Mouse (Mus musculus) brain, embryonic 14.5 days (tissue): ENCODE measurements around the gene Golim4. TPM values are rescaled to one million over a fixed set of nuclear protein-coding genes. Genes with fewer than 3 reads are reported as not detected.

Experiments
- DNase-seq: peaks from one replicate; pipeline ENCODE4 v3.0.0-alpha.2; 2011; ENCODE audit warnings: low read depth
- CTCF ChIP-seq: fragments of 200-500 bp; IDR thresholded peaks from 2 replicates; pipeline ENCODE4 v1.5.1; 2012; ENCODE audit warnings: inconsistent platforms, mild to moderate bottlenecking, moderate library complexity, borderline replicate concordance; ENCODE audit not compliant: insufficient read depth, insufficient read length; ENCODE audit errors: extremely low read depth
- POLR2A ChIP-seq: fragments of 200-500 bp; IDR thresholded peaks from 2 replicates; pipeline ENCODE4 v1.6.1; 2012; ENCODE audit warnings: mild to moderate bottlenecking, inconsistent platforms, borderline replicate concordance; ENCODE audit not compliant: poor library complexity, insufficient read depth, insufficient read length, severe bottlenecking; ENCODE audit errors: extremely low read depth
- polyA plus RNA-seq: library from polyadenylated mRNA; depleted of rRNA; stranded (reverse); fragments of >200 nt; gene quantifications from 2 replicates; pipeline ENCODE4 v1.2.3, GENCODE M21; 2012; rRNA removed

The Golim4 gene
- polyA plus RNA-seq, 1 experiment: 24.9 TPM

DNA sequence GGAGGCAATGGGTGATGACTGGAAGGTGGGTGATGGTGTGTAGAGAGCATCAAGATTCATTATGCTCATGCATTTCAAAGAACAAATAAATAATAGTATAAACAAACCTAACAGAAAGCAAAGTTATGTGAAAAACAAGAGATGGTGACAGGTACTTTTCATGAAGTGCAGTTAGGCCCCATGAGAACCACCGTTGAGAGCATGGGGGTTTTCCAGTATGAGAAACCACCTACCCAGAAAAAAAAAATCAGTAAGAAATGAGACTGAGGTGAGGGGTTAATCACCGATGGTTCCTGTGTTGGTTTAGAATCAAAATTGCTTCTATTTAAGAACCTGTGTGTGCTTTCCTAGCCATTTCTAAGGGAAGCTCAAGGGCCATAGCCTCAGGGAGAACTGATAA is 121.9 kb downstream of the Golim4 start:
- TF ChIP-seq POLR2A: no peak
- no peak for TF ChIP-seq CTCF
- DNase-seq: no peak

Other genes starting within 250 kb of the Golim4 start
- not detected in 2 replicates for gene Gm29133, start 208.8 kb downstream of the Golim4 start, polyA plus RNA-seq
- gene Fstl5, start 117.3 kb upstream of the Golim4 start, polyA plus RNA-seq: 12.8 and 22.8 TPM in 2 replicates